Mouse (Mus musculus): ENCODE measurements around the gene Map3k7cl.

DNA sequence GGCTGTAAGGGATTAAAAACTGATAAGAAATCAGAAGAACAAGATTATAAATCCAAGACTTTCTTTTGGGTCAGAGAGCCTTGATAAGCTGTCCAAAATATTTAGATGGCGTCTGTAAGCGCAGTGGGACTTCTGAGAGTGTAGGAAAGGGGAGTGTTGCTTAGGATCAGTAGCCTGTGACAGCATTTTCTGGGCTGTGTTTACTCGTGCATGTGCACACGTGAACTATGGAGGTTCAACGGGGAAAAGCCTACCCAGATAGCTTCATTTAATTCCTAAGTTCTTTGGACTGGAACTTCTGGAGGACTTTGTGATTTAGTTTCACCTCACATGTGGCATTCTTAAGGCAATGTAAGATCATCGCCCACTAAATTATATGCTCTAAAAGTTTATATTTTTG is 29.6 kb downstream of the Map3k7cl start:
- TF ChIP-seq CTCF (IDR thresholded peaks at IDR 0.05; ENCODE audit: borderline replicate concordance, insufficient read depth, low read depth, low read length) (no peak), POLR2A (IDR thresholded peaks at IDR 0.05; ENCODE audit: borderline replicate concordance, insufficient read depth, low read length) (no peak)
